Mouse (Mus musculus) heart, postnatal 0 days (tissue): ENCODE measurements around the gene Mrpl45.

Source experiments
- CTCF ChIP-seq: IDR thresholded peaks from 2 replicates; pipeline ENCODE4 v1.5.1; 2016; ENCODE audit warnings: antibody characterized with exemption, control low read depth, low read depth
- EP300 ChIP-seq: IDR thresholded peaks from 2 replicates; pipeline ENCODE4 v1.6.1; 2016; ENCODE audit warnings: antibody characterized with exemption, low read depth

DNA sequence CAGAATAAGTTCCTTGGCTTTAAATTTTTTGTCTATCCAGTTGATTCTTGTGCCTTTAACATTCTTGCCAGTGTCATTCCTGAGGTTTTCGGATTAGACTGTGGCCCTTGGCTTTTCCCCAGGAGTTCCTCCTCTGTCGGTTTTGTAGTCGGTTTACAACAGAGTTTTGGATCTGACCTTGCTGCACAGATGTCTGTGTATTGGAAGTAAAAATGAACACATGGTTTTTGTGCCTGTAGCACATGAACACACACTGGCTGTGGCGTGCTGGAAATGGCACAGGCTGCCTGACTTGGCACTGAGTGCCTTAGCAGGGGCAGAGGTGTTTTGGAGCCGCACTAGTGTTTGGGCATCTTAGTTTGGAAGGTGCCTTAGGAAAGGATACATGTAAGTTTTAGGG, 53.0 kb downstream of the Mrpl45 start:
- TF ChIP-seq CTCF (no peak), EP300 (no peak)
